Mouse (Mus musculus): Measurements from ENCODE around the gene Cdkl5.

Cdkl5 gene

DNA sequence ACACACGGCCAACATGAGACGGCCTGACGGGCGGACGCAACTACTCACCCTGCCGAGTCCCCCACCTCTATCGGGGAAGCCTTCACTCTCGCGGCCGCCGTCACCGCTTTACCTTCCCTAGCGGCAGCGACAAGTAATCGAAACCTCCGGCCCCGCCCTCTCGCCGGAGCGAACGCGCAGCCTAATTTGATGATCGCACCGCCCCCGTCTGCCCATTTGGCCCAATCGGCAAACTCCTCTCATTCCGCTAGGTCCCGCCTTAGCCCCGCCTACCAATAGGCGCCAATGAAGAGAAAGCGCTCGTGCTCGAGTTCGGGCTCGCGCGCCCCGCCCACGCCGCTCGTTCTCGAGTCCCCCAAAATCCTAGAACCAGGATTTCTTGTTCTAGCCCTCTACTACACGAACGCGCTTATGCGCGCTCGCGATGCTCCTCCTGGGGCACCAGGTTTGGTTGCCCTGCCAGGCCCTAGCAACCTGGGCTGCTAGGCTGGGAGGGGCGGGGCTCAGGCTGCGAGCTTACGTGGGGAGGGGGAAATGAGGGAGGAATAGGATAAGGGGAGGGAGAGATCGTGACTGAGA is at the start of gene Cdkl5:
Gene Cdkl5 (minus strand): TSS at position 162 of the 579 bp plus-strand sequence.
- DNase-seq (ENCODE audit: inconsistent age in 2 of 2, low spot score in 1 of 2), result peak; percentile 97 to 98

GRCm38 (mm10) chrX:161033235-161033803 is 38.8 kb upstream of the Cdkl5 start:
- DNase-seq (ENCODE audit: inconsistent age in 2 of 2, low spot score in 1 of 2), result peak; percentile 16 to 75

DNA sequence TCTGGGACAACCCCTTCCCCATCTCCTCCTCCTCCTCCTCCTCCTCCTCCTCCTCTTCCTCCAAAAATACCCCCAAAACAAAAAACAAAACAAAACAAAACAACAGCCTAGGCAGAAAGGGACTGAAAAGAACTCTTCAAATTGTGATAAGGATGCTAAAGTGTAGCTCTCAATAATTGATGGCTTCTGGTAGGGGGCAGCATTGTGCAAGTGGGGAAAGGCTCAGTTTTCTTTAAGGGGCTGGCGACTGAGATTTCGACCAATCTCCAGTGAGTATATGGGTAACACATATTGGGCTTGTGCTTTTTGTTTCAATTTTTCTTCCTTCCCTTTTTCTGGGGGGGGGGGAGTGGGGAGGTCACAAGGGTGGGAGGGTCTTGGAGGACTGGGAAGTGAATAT is 37.9 kb upstream of the Cdkl5 start:
- no peak for DNase-seq (ENCODE audit: inconsistent age in 2 of 2, low spot score in 1 of 2)

DNA sequence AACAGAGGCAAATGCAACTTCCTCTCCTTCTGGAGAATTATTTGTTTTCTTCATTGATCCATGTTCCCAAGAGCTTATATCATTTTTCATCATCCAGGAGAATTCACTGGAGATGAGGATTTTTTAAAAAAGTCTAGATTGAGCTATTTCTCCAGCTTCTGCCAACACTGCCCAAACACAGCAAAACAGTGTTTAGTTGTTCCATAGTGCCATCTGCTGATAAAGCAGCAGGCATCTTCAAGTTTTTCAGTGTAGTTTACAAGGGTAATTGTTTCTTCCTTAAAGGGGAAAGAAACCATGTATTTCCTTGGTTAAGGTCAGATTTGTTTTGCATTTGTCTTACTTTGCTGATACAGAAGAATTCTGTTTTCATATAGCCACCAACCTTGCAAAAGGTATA is 35.7 kb upstream of the Cdkl5 start:
- DNase-seq (ENCODE audit: inconsistent age in 2 of 2, low spot score in 1 of 2), result peak in 1 of 2 experiments; percentile 37

- DNase-seq (ENCODE audit: inconsistent age in 2 of 2, low spot score in 1 of 2), result no peak
Measured at GRCm38 (mm10) chrX:161024475-161024874, 30.0 kb upstream of the Cdkl5 start.

DNA sequence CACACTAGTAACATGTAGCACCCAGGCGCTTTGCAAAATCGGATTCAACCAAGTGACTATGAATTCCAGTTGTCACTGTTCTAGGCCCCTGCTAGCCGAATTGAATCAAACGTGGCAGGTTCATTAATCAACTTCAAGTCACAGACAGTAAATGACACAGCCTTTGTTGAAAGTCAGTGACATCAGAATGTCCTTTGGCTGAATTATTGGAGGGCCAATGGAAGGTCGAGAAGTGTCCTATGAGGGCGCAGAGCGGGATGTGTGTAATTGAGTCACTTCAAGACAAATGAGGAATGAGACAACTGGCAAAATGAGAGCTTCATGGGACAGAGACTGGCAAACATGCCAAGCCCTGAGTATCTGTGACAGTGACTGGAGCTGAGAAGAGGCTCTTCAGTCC is 27.0 kb upstream of the Cdkl5 start:
- peak in 1 of 2 experiments; percentile 65 for DNase-seq (ENCODE audit: inconsistent age in 2 of 2, low spot score in 1 of 2)

- DNase-seq (ENCODE audit: inconsistent age in 2 of 2, low spot score in 1 of 2), result no peak
Measured at GRCm38 (mm10) chrX:161018179-161018578, 23.7 kb upstream of the Cdkl5 start.

GRCm38 (mm10) chrX:161006272-161006671 is 11.8 kb upstream of the Cdkl5 start:
- no peak for DNase-seq (ENCODE audit: inconsistent age in 2 of 2, low spot score in 1 of 2)

DNA sequence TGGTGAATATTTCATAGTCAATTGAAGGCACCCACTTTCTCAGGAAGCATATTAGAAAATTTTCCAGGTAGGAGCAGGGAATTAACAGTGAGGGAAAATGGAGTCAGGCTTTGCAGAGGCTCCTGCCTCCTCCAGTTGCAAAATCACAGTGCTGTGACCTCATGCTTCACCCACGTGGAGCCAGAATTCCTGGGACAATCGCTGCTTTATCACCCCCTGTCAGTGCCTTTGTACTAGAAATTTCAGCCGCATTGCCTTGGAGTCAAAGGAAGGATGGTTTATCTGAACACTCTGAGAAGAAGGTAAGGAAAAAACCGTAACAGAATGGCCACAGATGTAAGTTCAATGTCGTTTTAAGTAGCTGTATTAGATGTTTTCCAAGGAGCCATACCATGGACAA is 1.5 kb upstream of the Cdkl5 start:
- peak; percentile 37 to 73 for DNase-seq (ENCODE audit: inconsistent age in 2 of 2, low spot score in 1 of 2)

- DNase-seq (ENCODE audit: inconsistent age in 2 of 2, low spot score in 1 of 2), result peak in 1 of 2 experiments; percentile 50
Measured at GRCm38 (mm10) chrX:160995131-160995667, 695 bp upstream of the Cdkl5 start.

- DNase-seq (ENCODE audit: inconsistent age in 2 of 2, low spot score in 1 of 2), result no peak
Measured at GRCm38 (mm10) chrX:160993749-160994539, 560 bp downstream of the Cdkl5 start.

DNA sequence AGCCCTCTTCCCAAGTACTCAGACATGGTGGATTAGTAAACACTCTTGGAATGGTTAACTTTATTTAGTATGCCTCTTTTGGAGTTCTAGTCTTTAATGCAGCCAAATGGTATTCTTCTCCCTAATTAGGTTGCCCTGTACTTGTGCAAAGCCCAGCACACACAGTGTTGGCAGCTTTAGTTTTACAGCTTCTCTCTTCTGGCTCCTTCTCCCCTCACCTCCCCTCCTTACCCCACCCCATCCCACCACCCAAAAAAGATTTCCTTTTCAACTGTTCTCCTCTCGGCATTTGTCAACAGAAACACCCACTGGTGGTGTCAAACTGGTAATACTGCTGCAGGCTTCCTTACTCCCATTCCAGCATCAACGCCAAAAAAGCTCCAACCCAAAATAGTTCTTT is 1.8 kb downstream of the Cdkl5 start:
- no peak for DNase-seq (ENCODE audit: inconsistent age in 2 of 2, low spot score in 1 of 2)

DNA sequence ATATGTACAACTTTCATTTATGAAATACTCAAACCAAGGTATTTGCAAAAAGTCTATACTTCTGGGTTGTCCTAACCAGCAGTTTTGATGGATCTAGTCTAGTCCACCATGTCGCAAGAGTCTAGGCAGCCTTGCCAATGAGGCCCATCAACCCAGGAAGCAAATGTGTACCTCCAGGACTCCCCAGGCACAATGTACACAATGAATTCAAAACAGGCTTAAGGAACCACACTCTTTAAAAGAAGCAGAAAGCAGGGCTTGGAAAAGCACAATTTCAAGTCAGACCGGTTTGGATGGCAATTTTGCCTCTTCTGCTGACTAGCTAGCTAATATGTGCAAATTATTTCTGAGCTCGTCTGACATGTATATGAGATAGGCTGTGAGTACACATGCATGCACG is 4.2 kb downstream of the Cdkl5 start:
- no peak for DNase-seq (ENCODE audit: inconsistent age in 2 of 2, low spot score in 1 of 2)

DNA sequence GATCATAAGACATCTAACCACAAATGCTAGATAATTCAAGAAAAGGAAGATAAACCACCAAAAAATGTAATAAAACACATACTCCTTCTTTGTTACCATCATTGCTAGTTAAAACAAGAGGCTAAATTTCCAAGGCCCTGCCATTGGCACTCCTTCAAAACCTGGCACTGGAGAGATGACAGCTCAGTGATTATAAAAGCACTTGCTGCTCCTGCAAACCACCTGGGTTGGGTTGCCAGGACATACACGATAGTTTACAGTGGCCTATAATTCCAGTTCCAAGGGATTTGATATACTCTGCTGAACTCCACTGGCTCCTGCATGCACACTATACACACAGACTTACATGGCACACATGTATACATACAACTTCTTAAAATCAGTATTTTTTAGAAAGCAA is 16.6 kb downstream of the Cdkl5 start:
- peak; percentile 23 to 67 for DNase-seq (ENCODE audit: inconsistent age in 2 of 2, low spot score in 1 of 2)

GRCm38 (mm10) chrX:160971991-160972545 is 22.4 kb downstream of the Cdkl5 start:
- peak; percentile 61 to 84 for DNase-seq (ENCODE audit: inconsistent age in 2 of 2, low spot score in 1 of 2)

GRCm38 (mm10) chrX:160958593-160959131 is 35.8 kb downstream of the Cdkl5 start:
- DNase-seq (ENCODE audit: inconsistent age in 2 of 2, low spot score in 1 of 2), result no peak

- no peak for DNase-seq (ENCODE audit: inconsistent age in 2 of 2, low spot score in 1 of 2)
Measured at GRCm38 (mm10) chrX:160949583-160949982, 44.9 kb downstream of the Cdkl5 start.

DNA sequence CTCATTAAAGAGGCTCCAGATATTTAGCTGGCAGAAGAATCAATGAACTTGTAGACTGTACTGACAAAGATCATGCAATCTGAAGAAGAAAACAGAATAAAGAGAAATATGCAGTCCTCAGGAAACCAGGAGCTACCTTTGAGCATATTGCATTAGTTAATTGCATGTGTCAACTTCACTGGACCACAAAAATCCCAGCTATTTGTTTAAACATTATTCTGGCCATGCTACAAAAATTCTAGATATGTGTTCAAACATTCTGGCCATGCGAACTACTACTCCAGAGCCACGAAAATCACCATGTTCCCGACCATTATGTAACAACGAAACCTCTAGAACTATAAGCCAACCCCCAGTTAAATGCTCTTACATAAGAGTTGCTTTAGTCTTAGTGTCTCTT is 49.8 kb downstream of the Cdkl5 start:
- DNase-seq (ENCODE audit: inconsistent age in 2 of 2, low spot score in 1 of 2), result no peak

DNA sequence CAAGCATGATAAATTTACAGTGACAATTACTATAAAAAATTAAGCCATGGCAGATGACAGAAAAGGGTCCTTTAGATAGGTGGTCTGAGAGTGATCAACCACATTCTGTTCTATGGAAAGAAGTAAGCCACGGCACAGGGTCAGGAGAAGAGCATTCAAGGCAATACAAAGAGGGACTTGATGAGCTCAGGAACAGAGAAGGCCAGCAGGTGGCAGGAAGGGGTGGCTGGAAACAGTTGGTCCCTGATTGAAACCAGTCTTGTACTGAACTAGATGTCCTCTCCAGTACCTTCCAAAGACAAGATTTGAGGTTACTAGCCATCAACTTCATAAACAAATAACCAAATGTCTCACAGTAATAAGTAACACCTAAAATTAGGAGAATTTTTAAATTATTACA is 59.0 kb downstream of the Cdkl5 start:
- DNase-seq (ENCODE audit: inconsistent age in 2 of 2, low spot score in 1 of 2), result peak; percentile 40 to 75

DNA sequence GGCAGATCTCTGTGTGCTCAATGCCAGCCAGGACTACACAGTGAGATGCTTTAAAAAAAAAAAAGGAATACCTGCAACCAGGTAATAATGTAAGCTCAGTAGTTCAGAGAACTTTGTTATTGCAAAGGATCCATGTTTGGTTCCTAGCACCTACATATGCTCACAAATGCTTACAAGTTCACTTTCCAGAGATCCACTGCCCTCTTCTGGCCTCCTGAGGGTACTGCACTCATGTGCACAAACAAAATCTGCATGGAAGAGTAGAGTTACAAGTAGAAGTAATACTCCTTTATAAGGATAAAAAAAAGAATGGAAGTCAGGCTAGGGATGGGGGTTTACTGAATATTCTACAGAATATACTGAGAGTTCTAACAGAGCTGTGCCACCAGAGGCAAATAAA is 63.8 kb downstream of the Cdkl5 start:
- peak in 1 of 2 experiments; percentile 23 for DNase-seq (ENCODE audit: inconsistent age in 2 of 2, low spot score in 1 of 2)

GRCm38 (mm10) chrX:160928870-160929269 is 65.6 kb downstream of the Cdkl5 start:
- DNase-seq (ENCODE audit: inconsistent age in 2 of 2, low spot score in 1 of 2), result no peak

All from adrenal gland, adult (tissue).